Mouse (Mus musculus): Measurements from ENCODE around the gene Gnaz.
"Not testable (repeated sequence)": the region's sequence is repeated elsewhere in the genome, so short reads cannot be mapped to it uniquely, and the experiment has no call there.

GRCm38 (mm10) chr10:75042060-75042459 is 75.1 kb downstream of the Gnaz start:
- TF ChIP-seq POLR2A (IDR thresholded peaks at IDR 0.05; ENCODE audit: borderline replicate concordance, control insufficient read depth, low read depth, low read length); CTCF (IDR thresholded peaks at IDR 0.05; ENCODE audit: control insufficient read depth, insufficient read depth, low read length): not testable (repeated sequence)

Data from bone marrow, adult 2 months (tissue).